Mouse (Mus musculus) limb, embryonic 14.5 days (tissue): ENCODE data around the gene Lyz1. TPM values are rescaled to one million over a fixed set of nuclear protein-coding genes. Genes with fewer than 3 reads are reported as not detected.
"Not testable (repeated sequence)": the region's sequence is repeated elsewhere in the genome, so short reads cannot be mapped to it uniquely, and the experiment has no call there.

Experiments used
- ATAC-seq: fragments of 200-750 bp; cut with Nextera tagmentation; 2 replicates; pipeline ENCODE4 v1.8.0; 2017; ENCODE audit warnings: low read depth, moderate number of reproducible peaks, moderate TSS enrichment; ENCODE audit not compliant: low FRiP score
- DNase-seq: peaks from one replicate; pipeline ENCODE4 v3.0.0-alpha.2; 2015; ENCODE audit warnings: low spot score
- H3K27ac ChIP-seq: fragments of 300-500 bp; sonication (generic); replicated peaks from 2 replicates; pipeline ENCODE4 v1.5.1; 2014; ENCODE audit warnings: low read depth, mild to moderate bottlenecking, low read length, moderate library complexity, mixed read lengths
- H3K27me3 ChIP-seq: fragments of 300-500 bp; sonication (generic); 2 replicates; pipeline ENCODE4 v1.6.1; 2014; ENCODE audit warnings: low read length, mixed read lengths; ENCODE audit not compliant: control insufficient read depth, insufficient read depth
- H3K36me3 ChIP-seq: fragments of 300-500 bp; sonication (generic); 2 replicates; pipeline ENCODE4 v1.6.1; 2014; ENCODE audit warnings: mild to moderate bottlenecking, low read length, moderate library complexity, mixed read lengths; ENCODE audit not compliant: control insufficient read depth, insufficient read depth
- H3K4me1 ChIP-seq: fragments of 300-500 bp; sonication (generic); 2 replicates; pipeline ENCODE4 v1.6.1; 2014; ENCODE audit warnings: antibody characterized with exemption, low read length, mixed read lengths; ENCODE audit not compliant: control insufficient read depth, insufficient read depth
- H3K4me2 ChIP-seq: fragments of 300-500 bp; sonication (generic); replicated peaks from 2 replicates; pipeline ENCODE4 v1.6.1; 2014; ENCODE audit warnings: low read depth, mild to moderate bottlenecking, low read length, moderate library complexity; ENCODE audit not compliant: severe bottlenecking
- H3K4me3 ChIP-seq: fragments of 300-500 bp; sonication (generic); replicated peaks from 2 replicates; pipeline ENCODE4 v1.5.1; 2014; ENCODE audit warnings: low read length
- H3K9ac ChIP-seq: fragments of 300-500 bp; sonication (generic); 2 replicates; pipeline ENCODE4 v1.6.1; 2014; ENCODE audit warnings: mild to moderate bottlenecking, low read depth, low read length, moderate library complexity; ENCODE audit not compliant: severe bottlenecking
- H3K9me3 ChIP-seq: fragments of 300-500 bp; sonication (generic); 2 replicates; pipeline ENCODE4 v1.6.1; 2016; ENCODE audit warnings: low read length; ENCODE audit not compliant: control insufficient read depth
- POLR2A ChIP-seq: fragments of 200-500 bp; IDR thresholded peaks from 2 replicates; pipeline ENCODE4 v1.8.0; 2012; ENCODE audit warnings: inconsistent platforms, mild to moderate bottlenecking, moderate library complexity, borderline replicate concordance; ENCODE audit not compliant: insufficient read depth, insufficient read length; ENCODE audit errors: extremely low read depth
- WGBS: fragments of 180-500 bp; shearing (Covaris S2); extraction: QIAGEN DNeasy Blood & Tissue Kit; methylation state at CpG from one replicate; pipeline ENCODE4 v1.1.7; 2014; 5-methylcytosine and 5-hydroxymethylcytosine counted together
- polyA plus RNA-seq, 2 experiments: library from polyadenylated mRNA; depleted of rRNA in 1 of 2; stranded (reverse) in 1 of 2; unstranded in 1 of 2; fragments of >200 nt; fragmentation: Nextera tagmentation in 1 of 2; extraction: Ambion mirVana in 1 of 2; gene quantifications; 2 replicates each; pipeline versions ENCODE4 v1.2.1 to v1.2.3; 2012 to 2014

The Lyz1 gene
- polyA plus RNA-seq, 2 experiments, result 0.14 TPM; not detected in 1

GRCm38 (mm10) chr10:117287226-117287850, 5.3 kb downstream of the Lyz1 start:
- Histone ChIP-seq H3K4me1 (no peaks in the 10 kb centered on the region), H3K9ac (no peak overlapping the region), H3K27me3 (no peaks in the 10 kb centered on the region), H3K9me3 (no peaks in the 10 kb centered on the region), H3K36me3 (no peaks in the 10 kb centered on the region), H3K27ac (no peak overlapping the region), H3K4me3 (no peak overlapping the region), H3K4me2 (no peak overlapping the region)
- 87% methylated on average over 3 of the region's 3 CpGs for WGBS
- ATAC-seq (no peak), DNase-seq (no peak)
- TF ChIP-seq POLR2A, result no peak

- no peak overlapping the region for H3K4me2 ChIP-seq
- ATAC-seq (no peak), DNase-seq (no peak)
- no peaks in the 10 kb centered on the region for H3K9me3 ChIP-seq
- no peak for TF ChIP-seq POLR2A
- WGBS, result 87% methylated on average over 6 of the region's 6 CpGs
- H3K27ac ChIP-seq, result no peak overlapping the region
- H3K36me3 ChIP-seq, result no peaks in the 10 kb centered on the region
- H3K4me1 ChIP-seq, result no peaks in the 10 kb centered on the region
- H3K27me3 ChIP-seq, result no peaks in the 10 kb centered on the region
- H3K9ac ChIP-seq, result no peak overlapping the region
- no peak overlapping the region for H3K4me3 ChIP-seq
These were observed 6.2 kb downstream of the Lyz1 start for GRCm38 (mm10) chr10:117286366-117286970.

DNA sequence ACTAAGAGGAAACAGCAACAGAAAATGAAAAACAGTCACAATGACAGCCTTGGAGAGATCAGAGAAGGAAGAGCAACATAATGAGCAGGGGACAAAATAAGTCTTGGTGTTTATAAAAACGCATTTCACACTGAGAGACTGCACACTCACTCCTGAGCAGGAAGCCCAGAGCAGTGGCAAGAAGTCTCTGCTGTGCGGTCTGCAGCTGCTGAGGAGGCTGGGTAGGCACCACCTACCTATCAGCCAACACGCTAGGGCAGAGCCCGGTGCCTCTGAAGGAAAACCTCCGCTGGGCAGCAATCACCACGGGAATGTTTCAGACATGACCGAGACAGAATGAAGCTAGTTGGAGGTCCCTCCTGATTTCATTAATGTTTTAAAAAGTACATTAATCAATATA, 7.1 kb downstream of the Lyz1 start:
- not testable (repeated sequence) for H3K4me3 ChIP-seq, H3K27ac ChIP-seq, H3K4me1 ChIP-seq, ATAC-seq, H3K9ac ChIP-seq, DNase-seq, H3K9me3 ChIP-seq, H3K4me2 ChIP-seq, H3K36me3 ChIP-seq, H3K27me3 ChIP-seq
- 73% methylated on average over 2 of the region's 7 CpGs for WGBS

- Histone ChIP-seq H3K36me3 (no peaks in the 10 kb centered on the region), H3K27me3 (no peaks in the 10 kb centered on the region), H3K4me3 (no peak overlapping the region), H3K27ac (no peak overlapping the region), H3K4me1 (no peaks in the 10 kb centered on the region), H3K4me2 (no peak overlapping the region), H3K9ac (no peak overlapping the region), H3K9me3 (no peaks in the 10 kb centered on the region)
- no peak for ATAC-seq
- no peak for TF ChIP-seq POLR2A
- DNase-seq, result no peak
- WGBS, result 87% methylated on average over 10 of the region's 10 CpGs
These were observed 7.8 kb downstream of the Lyz1 start for GRCm38 (mm10) chr10:117284578-117285520.

GRCm38 (mm10) chr10:117283871-117284577, 8.6 kb downstream of the Lyz1 start:
- WGBS, result 75% methylated on average over 7 of the region's 7 CpGs
- TF ChIP-seq POLR2A, result no peak
- no peaks in the 10 kb centered on the region for H3K4me1 ChIP-seq
- no peaks in the 10 kb centered on the region for H3K27me3 ChIP-seq
- H3K9ac ChIP-seq, result no peak overlapping the region
- no peak overlapping the region for H3K4me3 ChIP-seq
- no peaks in the 10 kb centered on the region for H3K9me3 ChIP-seq
- no peak overlapping the region for H3K27ac ChIP-seq
- no peaks in the 10 kb centered on the region for H3K36me3 ChIP-seq
- ATAC-seq, result no peak
- DNase-seq, result no peak
- no peak overlapping the region for H3K4me2 ChIP-seq

- H3K9ac ChIP-seq, H3K9me3 ChIP-seq, H3K36me3 ChIP-seq, H3K27ac ChIP-seq, H3K27me3 ChIP-seq, ATAC-seq, DNase-seq, H3K4me2 ChIP-seq, H3K4me3 ChIP-seq, H3K4me1 ChIP-seq: not testable (repeated sequence)
- 86% methylated on average over 4 of the region's 4 CpGs for WGBS
These were observed 9.5 kb downstream of the Lyz1 start for GRCm38 (mm10) chr10:117283196-117283595.
